Mouse (Mus musculus) thymus, adult 2 months (tissue): ENCODE measurements around the gene Kdm6b.

ENCODE experiments used
- CTCF ChIP-seq: fragments of 200-500 bp; IDR thresholded peaks from 2 replicates; pipeline ENCODE4 v1.5.1; 2012; ENCODE audit warnings: mild to moderate bottlenecking, control low read depth, low read length, moderate library complexity, borderline replicate concordance; ENCODE audit not compliant: control insufficient read depth, poor library complexity, insufficient read depth; ENCODE audit errors: extremely low read depth
- POLR2A ChIP-seq: fragments of 200-500 bp; IDR thresholded peaks from 2 replicates; pipeline ENCODE4 v1.6.1; 2012; ENCODE audit warnings: mild to moderate bottlenecking, low read length, control low read depth, moderate library complexity; ENCODE audit not compliant: control insufficient read depth, poor library complexity, insufficient read depth; ENCODE audit errors: extremely low read depth

DNA sequence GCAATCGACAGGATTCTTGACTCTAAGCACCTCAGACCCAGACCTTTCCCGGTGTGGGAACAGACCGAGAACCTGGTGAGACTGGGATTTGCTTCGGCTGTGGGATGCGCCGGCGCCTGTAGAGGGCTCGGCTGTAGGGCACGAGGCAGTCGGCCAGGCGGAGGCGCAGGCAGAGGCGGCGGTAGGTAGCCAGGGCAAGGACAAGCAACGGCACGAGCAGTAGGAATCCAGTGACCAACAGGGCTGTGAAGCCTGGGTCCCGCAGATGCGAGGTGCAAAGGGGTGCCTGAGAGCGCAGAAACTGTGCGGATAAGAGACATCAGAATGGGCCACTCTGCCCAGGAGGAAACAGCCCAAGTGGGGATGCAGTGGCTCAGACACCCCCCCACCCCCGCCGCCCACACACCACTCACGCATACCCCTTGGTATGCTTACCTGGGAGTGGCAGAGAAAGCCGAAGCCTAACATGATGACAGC lies 15.9 kb downstream of the Kdm6b start:
- TF ChIP-seq CTCF: no peak
- no peak for TF ChIP-seq POLR2A
